Mouse (Mus musculus) right cerebral cortex, adult 2 months (tissue): ENCODE data around the gene Gm20388.

Experiments
- DNase-seq, 2 experiments: peaks; one replicate each; pipeline ENCODE4 v3.0.0; 2021 to 2022; ENCODE audit warnings: low spot score in 2 of 2

The Gm20388 gene

DNA sequence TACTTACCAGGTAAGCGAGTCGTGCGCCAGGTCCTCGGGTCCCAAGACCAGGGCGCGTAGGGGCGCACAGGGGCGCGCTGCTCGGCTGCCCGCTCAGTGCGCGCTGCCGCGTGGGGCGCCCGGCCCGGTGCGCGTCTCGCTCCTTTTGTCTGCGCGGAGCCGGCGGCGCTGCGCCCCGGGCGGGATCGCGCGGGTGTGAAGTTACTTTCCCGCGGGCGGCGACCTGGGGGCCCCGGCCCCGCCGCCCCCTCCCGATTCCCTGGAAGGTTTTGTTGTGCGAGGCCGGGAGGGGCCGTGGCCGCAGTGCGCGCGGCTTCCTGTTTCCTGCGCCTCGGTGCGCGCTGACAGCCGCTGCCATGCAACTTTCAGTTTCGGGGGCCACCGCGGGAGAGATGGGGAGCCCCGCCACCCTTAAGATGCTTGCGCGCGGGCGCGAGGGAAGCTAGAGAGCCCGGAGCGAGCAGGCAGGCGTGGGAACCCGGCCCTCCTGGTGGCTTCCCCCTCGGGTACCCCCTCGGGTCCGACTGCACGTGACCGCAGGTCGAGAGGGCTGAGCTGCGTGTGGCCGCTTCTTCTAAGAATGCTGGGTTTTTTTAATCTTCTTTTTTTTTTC is 578.6 kb downstream of the Gm20388 start:
- DNase-seq: peak in 1 of 2 experiments; percentile 59

DNA sequence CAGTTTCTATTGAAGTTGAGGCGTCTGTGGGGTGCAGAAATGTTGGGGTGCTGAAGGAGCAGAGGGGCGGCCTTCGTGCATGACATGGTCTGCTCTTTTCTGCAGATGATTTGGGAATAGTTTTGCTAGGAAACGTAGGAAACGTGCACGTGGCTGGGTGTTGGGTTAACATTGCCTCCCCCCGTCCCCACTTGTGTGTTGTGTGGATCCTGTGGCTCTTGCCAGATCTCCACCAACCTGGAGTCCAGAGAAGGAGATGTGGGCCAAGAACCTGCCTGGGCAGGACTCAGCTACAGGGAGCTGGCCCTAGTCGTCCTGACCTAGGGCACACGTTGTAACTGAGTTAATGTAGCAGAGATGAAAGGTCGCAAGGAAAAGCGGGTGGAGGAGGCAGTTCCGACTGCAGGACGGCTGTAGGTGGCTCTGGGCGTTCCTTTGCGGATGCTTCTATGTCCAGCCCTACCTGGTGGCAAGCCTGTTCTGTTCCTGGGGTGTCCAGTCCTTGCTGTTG is 579.2 kb downstream of the Gm20388 start:
- no peak for DNase-seq

DNA sequence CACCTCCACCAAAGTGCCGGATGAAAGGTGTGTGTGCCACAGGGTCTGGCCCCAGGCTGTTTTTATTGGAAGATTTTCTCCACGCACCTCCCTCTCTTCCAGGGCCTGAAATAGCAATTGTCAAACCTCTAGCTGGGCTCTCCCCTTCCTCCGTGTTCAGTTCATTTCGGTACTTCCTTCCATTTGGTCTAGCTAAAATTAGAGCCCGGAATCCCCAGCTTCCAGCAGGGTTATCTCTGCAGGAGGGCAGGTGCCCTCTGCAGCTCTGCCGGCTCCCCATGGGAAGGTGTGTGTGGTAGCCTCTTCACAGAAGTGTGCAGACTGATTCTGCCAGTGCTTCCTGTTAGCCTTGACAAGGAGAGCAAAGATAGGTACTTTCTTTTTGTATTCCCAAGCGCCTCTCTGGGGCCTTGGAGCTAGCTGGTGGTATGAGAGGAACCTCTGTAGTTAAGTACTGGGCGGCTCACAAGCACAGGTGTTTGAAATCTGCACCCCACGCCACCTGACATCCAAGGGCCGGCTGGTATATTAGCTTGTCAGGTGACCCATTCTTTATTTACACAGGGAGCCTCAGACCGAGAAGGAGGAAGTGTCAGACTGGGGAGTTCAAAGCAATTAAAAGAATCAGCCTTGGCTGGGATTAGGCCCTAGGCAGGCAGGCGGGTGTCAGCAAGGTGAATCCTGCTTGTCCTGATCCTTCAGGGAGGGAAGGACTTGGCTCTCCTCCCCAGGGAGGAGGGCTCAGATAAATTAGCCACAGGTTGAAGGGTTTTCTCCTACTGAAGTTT is 579.9 kb downstream of the Gm20388 start:
- DNase-seq: no peak

DNA sequence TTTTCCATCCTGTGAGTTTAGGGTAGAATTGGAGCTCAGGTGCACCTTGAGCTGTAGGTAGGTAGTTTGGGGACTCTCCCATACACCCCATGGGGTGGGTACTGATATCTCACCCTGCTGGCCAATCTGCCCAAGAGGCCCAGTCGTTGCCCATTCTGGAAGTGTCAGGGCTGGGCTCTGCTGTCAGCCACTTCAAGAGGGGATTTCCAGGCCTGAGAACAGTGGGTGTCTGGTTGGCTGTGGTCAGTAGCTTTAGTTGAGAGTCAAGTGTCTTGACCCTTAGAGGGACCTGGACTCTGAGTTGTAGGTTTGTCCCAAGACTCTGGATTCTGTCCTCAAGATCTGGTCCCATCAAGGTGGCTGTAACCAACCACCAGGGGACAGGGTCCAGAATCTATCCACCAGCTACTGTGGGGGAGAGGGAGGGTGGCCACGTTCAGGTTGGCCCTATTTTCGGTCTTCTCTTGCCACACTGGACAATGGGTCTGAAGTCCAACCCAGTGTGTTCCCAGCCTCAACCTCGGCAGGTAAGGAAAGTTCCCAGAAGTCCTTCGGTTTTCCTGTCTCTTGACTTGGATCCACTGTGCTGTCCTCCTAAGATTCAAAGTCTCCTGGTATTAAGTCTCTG is 580.6 kb downstream of the Gm20388 start:
- DNase-seq: no peak

DNA sequence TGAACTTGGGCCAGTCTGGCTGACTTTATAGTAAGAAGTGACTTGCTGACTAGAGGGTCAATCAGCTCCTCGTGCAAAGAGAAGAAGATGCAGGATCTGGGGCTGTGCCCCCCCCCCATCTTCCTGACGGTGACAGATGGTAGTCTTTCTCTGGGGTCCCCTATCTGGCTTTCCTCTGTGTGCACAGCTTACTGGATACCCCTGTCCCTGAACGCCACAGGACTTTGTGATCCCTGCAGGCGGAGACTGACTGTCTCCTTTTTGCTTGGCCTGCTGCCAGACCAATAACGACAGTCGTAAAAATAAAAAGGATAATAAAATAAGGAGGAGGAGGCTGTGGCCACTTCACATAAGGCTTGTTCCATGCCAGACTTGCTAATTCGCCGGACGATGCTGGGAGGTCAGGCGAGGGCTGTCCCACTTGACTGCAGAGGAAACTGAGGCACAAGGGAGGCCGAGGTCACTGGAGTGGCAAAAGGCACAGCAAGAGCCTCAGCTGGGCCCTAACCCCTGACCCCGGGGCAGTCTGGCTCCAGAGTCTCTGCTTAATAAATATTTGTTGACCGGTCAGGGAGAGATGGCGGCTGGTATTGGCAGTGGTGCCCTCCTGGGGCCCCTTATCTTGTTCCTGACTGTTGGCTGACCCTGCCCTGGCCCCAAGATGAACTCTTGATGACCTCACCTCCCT is 581.7 kb downstream of the Gm20388 start:
- no peak for DNase-seq

DNA sequence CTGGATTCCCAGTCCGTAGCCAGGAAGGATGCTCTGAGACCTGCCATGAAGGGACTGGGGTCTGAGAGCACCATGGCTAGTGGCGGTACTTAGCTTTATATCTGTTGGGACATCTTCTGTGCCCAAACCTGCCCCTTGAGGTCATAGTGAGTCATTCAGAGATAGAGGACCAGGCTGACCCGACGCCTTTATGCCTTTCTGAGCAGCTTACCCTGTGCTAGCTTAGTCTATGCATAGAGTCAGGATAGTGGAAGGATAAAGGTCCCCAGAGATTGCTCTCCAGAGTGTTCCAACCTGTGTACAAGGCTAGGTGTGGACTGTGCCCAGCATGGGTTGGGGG is 582.2 kb downstream of the Gm20388 start:
- DNase-seq: no peak

DNA sequence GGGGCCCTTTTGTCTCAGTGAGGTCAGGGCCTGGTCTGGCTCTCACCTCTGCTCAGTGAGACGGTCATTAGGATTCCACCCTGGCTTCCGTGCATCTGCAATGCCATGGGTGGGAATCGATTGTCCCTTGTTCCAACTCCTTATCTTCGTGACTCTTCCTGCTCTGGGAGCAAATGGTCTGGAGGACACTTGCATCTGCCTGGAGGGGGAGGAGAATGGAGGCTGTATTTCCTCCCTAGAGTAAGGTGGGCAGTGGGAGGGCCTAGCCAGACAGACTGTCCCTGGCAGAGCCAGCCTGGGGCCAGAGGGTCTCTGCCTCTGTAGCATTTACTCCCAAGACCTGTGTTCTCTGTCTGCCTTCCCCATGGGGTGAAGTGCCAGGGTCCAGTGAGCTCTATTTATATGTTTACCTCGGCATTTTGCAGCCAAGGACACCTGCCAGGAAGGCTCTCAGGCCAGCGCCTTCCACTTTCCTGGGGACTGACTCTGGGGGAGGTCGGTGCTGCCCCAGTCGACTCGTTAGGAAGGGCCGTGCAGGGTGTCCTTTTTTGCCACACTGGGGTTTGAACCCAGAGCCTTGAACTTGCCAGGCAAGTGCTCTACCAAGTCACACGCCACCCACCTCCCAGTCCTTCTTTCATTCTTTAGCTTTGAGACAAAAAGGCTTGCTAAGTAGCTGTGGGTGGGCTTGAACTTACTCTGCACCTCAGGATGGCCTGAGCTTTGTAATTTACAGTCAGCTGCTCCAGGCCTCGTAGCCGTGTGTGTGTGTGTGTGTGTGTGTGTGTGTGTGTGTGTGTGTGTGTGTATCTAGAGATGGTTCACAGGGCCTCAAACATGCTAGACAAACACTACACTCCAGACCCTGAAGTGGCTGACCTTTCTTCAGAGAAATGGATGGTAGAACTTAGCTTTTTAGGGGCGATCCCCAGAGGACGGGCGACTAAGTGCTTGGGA is 583.1 kb downstream of the Gm20388 start:
- DNase-seq: no peak

DNA sequence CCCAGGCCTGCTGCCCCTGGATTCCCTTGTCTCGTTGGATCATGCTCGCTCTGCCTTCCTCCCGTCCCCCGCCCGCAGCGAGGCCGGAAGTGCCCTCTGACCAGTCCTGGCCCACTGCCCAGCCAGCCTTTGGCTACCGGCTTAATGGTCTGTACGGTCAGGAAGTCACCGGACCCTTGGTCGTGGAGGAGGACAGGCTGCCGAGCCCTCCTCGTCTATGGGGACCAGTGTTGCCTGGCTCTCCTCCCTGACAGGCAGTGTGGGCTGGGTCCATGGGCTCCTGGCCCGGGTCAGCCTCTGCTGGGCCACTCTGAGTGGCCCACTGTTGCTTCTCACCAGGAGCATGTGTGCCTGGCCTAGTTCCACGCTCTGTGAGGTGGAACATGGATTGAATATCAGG is 584.3 kb downstream of the Gm20388 start:
- DNase-seq: no peak

DNA sequence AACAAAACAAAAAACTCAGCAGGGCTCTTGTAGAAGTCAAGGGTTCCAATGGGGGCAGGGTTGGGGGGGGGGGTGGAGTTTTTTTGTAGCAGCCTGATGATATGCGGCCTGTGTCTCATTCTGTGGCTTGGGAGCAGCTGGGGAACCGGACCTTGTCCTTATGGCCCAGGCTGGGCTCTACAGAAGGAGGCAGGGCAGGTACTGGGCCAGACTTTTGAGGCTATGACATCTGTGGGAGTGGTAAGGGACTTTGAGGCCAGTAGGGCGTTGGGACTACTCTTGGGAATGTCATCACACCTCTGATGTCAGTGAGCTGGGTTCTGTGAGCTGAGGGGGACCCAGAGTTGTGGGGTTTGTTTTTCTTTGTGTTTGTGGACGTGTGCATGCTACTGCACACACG is 584.8 kb downstream of the Gm20388 start:
- no peak for DNase-seq

DNA sequence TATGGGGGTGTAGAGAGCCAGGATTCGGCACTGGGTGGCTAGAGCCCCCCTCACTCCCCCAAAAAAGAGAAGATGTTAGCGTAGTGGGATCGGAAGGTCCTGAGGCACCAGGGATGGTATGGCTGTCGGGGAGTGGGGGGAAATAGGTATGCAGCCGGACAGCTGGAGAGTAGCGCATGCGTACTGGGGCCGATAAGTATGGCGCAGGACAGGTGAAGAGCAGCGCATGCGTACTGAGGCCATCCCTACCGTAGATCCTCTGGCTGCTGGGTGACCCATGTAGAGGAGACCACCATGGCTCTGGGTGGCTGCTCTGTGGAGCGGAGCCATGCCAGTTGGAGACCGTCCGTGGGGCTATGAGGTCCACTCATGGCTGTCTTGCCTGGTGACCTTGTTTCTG is 585.8 kb downstream of the Gm20388 start:
- DNase-seq: no peak

DNA sequence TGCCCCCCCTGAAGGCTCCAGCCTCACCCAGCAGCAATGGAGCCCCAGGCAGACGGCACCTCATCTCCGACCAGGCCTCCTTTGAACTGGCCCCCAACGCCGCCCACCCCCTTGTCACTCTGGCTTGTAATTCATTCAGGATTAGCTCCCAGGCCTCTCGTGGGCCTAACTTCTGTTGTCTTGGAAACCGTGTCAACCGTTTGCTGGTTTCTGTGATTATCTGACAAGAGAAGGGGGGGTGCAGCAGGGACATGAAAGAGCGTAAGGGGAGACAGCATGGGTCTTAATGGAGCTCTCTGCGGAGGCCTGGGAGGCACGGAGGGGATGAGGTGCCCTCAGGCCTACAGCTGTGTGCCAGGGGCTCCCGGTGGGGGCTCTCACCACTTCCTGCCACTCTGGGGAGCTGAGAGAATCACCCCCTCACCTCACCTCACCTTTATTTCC is 586.9 kb downstream of the Gm20388 start:
- DNase-seq: no peak

DNA sequence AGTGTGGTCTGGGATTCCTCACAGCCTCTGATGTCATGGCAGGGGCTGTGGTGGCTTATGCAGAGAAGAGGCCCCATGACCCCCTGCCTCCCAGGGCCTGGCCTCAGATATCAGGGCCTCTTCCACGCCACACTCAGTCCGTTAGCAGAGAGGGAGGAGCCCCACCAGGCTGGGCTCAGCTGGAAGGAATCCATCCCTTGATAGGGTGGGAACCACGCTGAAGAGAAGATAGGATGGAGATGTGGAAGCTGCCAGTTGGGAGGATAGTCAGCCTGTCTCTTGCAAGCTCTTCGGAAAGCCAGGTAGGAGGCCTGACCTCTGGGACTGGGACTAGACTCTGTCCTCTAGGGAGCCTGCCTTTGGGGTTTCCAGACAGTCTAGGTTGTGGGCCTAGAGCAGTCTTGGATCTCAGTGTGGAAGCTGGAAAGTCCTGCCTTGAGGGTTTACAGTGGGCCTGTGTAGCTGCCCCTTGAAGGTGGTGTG is 587.7 kb downstream of the Gm20388 start:
- DNase-seq: no peak

DNA sequence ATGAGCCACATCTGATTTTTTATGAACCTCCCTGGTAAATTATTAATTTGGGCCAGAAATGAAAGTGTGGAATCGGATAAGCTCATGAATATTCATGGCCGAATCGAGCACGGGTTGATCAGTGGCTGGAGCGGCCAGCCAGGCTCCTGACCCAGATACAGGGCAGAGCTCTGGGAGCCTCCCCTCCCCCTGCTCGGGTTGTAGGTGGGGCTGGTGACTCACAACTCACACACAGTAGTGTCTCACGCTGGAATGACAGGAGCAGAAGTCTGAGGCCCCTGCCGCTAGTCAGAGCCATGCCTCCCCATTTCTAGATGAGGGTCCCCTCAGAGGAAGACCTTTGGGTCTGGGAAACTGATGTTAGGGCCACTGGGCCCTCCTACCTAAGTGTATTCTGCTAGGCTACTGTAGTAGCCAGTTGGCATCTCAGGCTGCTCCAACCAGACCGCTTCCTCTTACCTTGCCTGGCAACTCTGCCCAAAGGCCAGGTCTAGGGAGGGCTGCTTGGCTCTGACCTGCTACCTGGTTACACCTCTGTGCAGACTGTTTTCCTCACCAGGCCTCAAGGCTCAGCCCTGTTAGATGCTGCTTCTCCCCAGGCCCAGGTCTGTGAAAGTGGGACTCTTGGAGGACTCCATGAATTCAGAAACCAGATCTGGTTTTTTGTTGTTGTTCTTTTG is 588.4 kb downstream of the Gm20388 start:
- peak in 1 of 2 experiments; percentile 65 for DNase-seq

DNA sequence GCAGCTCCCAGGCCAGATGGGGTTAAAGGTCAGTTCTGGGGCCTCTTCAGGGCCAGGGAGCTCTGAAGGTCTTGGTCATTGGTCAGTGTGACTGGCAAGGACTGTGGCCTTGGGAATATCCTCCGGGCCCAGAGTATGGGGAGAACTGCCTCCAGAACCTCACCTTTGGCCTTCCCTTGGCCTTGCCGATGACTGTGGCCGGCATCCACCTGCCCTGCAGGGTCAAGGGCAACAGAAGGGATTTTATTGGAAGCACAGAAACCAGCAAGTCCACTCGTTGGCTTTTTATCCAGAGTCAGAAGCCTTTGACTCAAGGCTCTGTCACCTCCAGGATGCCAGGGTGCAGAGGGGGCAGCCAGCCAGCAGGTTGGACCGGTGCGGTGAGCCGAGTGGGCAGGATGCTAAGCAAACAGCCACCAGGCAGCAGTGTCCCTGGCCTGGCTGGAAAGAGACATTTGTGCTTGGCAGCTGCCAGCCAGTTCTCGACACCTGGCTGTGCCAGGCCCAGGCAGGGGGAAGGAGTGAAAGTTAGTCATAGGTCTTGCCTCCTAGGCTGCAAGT is 590.1 kb downstream of the Gm20388 start:
- DNase-seq: no peak

DNA sequence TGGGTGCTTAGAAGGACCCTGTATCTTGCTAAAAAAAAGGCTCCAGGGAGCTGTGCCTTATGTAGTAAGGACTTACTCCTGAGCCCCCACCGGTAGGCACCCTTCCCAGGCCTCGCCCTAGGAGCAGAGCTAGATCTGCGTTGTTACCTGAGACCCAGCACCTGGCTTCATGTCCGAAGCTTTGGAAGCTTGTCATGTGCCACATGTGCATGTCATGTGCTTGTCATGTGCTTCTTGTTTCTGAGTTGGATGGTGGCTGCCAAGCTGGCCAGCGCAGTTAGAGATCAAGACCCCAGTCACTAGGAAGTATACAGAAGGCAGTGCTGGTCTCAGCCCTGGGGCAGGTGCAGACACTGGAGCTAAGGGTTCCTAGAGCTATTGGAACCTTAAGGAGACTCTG is 590.8 kb downstream of the Gm20388 start:
- DNase-seq: no peak

DNA sequence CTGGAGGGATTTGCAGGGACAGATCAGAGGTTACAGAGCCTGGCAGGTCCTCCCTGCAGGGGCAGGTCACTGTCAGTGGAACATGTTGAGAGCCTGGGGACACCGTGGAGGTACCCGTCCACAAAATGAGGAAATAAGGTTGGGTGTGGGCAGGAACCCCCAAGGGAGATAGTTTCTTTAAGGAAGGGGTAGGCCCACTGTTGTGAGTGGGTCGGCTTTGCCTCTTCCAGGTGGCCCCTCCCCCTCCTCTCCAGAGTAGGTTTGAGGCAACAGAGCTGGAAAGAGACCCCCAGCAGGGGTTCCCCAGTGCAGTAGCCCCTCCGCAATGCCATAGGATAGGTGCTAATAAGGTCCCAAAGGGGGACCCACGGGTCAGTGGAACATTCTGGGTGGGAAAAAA is 591.8 kb downstream of the Gm20388 start:
- no peak for DNase-seq

DNA sequence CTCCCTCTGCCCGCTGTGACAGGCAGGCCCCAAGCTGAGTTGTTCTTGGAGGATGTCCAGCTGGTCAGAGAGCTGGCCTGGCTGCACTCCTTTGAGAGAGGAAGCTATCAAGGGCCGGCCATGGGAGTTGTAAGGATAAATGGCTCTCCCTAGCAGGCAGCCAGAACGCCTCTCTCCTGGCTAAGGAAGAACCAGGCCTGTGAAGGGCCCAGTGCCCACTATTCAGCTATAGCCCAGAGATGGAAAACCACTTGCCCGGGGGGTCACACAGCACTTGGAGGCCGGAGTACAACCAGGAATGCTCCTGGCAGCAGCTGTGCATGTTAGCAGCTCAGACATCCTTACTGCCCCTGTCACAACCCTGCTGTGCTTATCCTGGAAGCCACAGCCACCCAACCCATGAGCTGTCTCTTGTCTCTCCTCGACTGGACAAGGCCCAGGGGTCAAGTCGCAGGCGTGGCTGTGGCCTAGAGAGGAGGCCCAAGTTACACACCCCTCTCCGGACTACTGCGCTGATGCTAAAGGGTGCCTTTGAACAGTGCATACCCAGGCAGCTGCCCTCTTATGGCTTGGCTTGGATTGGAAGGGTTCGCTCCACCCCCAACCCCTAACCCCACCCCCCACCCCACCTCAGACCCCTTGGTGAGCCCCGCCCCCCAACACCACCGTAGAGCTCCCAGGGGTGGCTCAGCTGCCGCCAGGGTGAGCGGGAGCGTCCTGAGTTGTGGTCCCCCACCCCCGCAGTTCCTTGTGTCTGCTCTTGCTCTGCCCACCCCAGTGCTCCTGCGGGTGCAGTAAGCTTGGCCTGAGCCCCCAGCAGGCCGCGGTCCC is 593.8 kb downstream of the Gm20388 start:
- DNase-seq: no peak

DNA sequence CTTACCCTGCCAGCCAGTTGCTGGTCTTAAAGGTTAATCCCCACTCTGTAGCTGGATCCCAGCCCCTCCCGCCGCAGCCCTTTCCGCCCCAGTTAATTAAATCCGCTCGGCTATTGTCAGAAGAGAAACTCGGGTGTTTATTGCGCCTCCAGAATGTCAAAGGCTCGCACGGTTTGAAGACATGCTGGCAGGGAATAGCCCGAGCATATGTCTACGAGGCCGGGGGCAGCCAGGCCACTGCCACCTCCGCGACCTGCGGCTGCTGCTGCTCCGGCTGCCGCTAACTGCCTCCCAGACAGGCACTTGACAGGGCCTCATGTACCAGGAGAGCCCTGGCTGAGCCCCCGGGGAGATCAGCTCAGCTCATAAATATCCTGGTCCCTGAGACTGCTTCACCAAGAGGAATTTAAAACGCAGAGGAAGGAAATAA is 594.5 kb downstream of the Gm20388 start:
- DNase-seq: no peak

DNA sequence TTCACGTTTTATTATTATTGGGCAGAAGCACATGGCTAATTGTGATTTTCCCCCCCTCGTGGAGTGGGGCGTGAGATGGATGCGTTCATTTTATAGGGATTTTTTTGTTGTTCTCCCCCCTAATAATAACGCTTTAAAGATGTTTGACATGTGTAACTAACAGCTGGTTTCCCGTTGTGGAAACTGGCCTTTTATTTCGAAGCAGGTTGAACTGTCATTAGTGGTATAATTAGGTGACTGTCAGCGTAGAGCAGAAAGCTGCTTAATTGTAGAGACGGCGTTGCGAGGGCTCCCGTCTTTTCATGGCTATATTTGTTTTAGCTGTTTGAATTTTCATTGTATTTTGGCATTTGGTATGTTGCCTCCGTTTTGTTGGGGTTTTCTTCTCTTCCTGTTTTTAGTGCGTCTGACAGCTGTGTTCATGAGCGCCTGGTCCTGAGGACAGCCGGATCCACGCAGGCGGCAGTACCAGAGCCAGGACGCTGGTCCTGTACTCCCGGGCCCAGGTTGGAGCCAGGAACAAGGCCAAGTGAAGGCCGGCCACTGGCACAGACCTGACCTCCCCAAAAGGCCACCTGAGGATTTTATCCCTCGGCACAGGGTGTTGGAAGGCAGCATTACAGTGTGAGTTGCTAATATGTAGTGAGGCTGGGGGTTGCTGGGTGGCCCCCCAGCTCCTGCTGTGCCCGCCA is 595.1 kb downstream of the Gm20388 start:
- DNase-seq: no peak
